Mouse (Mus musculus): ENCODE data around the gene Mutyh. TPM values are rescaled to one million over a fixed set of nuclear protein-coding genes. Genes with fewer than 3 reads are reported as not detected.
A peak's percentile ranks its signal among the peaks of the same experiment; 100 is the strongest.

Gene Mutyh
- polyA plus RNA-seq, 1 experiment from 2014 or later: 20.3 TPM

DNA sequence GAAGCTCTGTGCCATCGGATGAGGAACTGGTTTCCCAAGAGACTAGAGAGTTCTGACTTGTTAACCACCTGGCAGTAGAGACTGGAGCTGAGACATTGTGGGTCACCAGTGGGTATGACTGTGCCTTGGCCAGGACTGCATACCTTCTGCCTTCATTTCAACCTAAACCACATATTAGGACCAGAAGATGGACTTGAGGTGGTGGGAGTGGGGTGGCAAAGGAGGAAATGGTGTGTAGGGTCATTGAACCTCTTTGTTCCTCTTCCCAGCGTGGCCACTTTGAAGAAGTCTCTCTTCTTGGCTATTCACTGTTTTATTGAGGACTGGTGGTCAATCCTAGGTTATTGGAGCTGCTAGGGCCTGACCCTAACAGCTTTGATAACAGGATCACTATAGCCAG is 26.2 kb upstream of the Mutyh start:
- ATAC-seq (replicated peaks; ENCODE audit: low FRiP score): no peak
- 43% methylated on average over 2 of the region's 2 CpGs for WGBS

GRCm38 (mm10) chr4:116782171-116782570 is 25.4 kb upstream of the Mutyh start:
- Histone ChIP-seq H3K9me3 (ENCODE audit: control insufficient read depth, low read length) (peaks cover 2% of the 10 kb centered on the region; the same call in 1 of the 2 replicates), H3K4me3 (ENCODE audit: low read depth, low read length) (no peak overlapping the region), H3K36me3 (ENCODE audit: control insufficient read depth, insufficient read depth, low read length) (no peaks in the 10 kb centered on the region), H3K27ac (ENCODE audit: low read depth, low read length) (peak overlapping the region; percentile 8; the same call in 1 of the 2 replicates), H3K9ac (ENCODE audit: low read length) (no peak overlapping the region), H3K4me2 (ENCODE audit: low read depth, low read length, severe bottlenecking) (no peak overlapping the region), H3K4me1 (replicated peaks; ENCODE audit: control insufficient read depth, insufficient read depth, low read length) (peaks cover 7% of the 10 kb centered on the region), H3K27me3 (ENCODE audit: control insufficient read depth, insufficient read depth, low read length) (no peaks in the 10 kb centered on the region)
- ATAC-seq (replicated peaks; ENCODE audit: low FRiP score): no peak
- DNase-seq (ENCODE audit: low spot score): no peak
- WGBS: 3% methylated on average over 8 of the region's 8 CpGs

More for the DNA sequence above, 26.2 kb upstream of the Mutyh start:
- Histone ChIP-seq H3K27me3 (ENCODE audit: control insufficient read depth, insufficient read depth, low read length) (no peaks in the 10 kb centered on the region), H3K9ac (ENCODE audit: low read length) (no peak overlapping the region), H3K36me3 (ENCODE audit: control insufficient read depth, insufficient read depth, low read length) (no peaks in the 10 kb centered on the region), H3K4me2 (ENCODE audit: low read depth, low read length, severe bottlenecking) (no peak overlapping the region), H3K4me3 (ENCODE audit: low read depth, low read length) (no peak overlapping the region), H3K9me3 (ENCODE audit: control insufficient read depth, low read length) (peaks cover under 1% of the 10 kb centered on the region; the same call in 1 of the 2 replicates), H3K4me1 (replicated peaks; ENCODE audit: control insufficient read depth, insufficient read depth, low read length) (peaks cover 7% of the 10 kb centered on the region), H3K27ac (ENCODE audit: low read depth, low read length) (no peak overlapping the region)
- DNase-seq (ENCODE audit: low spot score): no peak

DNA sequence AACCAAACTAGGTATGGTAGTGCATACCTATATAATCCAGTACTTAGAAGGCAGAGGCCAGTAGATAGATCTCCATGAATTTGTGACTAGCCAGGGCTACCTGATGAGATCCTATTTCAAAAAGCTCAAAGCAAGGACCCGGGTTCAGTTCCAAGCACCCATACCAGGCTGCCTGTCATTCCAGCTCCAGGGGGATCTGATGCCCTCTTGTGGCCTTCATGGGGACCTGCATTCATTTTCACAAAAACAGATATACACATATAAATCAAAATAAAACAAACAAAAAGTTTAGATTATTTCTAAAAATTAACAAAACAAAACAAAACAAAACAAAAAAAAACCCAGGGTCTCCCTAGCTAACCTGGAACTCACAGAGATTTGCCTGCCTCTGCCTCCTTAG is 20.9 kb upstream of the Mutyh start:
- Histone ChIP-seq H3K27me3 (ENCODE audit: control insufficient read depth, insufficient read depth, low read length) (no peaks in the 10 kb centered on the region), H3K36me3 (ENCODE audit: control insufficient read depth, insufficient read depth, low read length) (no peaks in the 10 kb centered on the region), H3K4me3 (ENCODE audit: low read depth, low read length) (no peak overlapping the region)

DNA sequence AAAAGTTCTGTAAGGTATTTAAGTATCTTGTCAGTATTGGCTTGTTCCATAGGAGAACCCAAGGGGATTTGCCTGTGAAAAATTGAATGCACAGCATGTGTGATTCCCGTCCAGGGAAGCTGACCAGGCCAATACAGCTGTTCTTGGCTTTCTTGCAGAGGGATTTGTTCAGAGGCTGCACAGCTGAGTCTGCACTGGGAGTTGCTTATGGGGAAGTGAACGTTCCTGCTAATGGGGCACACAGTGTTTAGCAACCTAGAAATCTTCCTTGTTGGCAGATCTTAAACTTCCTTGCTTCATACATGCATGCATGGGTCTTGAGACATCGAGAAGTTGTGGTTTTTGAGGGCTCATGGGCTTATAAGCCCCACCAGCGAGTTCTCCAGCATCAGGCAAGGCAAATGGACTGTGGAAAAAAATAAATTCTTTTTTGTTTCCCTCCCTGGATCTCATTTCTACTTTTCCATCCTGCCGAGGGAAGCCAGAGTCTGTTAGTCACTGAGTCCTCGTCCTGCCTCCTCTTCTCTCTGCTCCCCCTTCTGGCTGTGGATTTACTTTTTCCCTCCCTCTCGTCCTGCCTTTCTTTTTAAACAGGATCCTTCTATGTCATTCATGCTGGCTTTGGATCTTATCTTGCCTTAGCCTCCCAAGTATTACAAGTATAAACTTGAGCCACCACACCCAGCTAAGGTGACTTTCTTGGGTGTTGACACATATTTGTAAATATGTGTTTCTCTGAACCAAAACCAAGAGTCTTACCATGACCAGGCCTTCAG is 19.4 kb upstream of the Mutyh start:
- DNase-seq (ENCODE audit: low spot score): peak; percentile 39
- Histone ChIP-seq H3K4me3 (ENCODE audit: low read depth, low read length) (no peak overlapping the region), H3K4me1 (replicated peaks; ENCODE audit: control insufficient read depth, insufficient read depth, low read length) (no peaks in the 10 kb centered on the region), H3K9me3 (ENCODE audit: control insufficient read depth, low read length) (peaks cover 2% of the 10 kb centered on the region; the same call in 1 of the 2 replicates), H3K27ac (ENCODE audit: low read depth, low read length) (no peak overlapping the region), H3K27me3 (ENCODE audit: control insufficient read depth, insufficient read depth, low read length) (no peaks in the 10 kb centered on the region), H3K36me3 (ENCODE audit: control insufficient read depth, insufficient read depth, low read length) (no peaks in the 10 kb centered on the region), H3K9ac (ENCODE audit: low read length) (no peak overlapping the region), H3K4me2 (ENCODE audit: low read depth, low read length, severe bottlenecking) (no peak overlapping the region)
- 41% methylated on average over 7 of the region's 7 CpGs for WGBS
- ATAC-seq (replicated peaks; ENCODE audit: low FRiP score): no peak

More for the DNA sequence above, 20.9 kb upstream of the Mutyh start:
- peaks cover 7% of the 10 kb centered on the region for H3K4me1 ChIP-seq (replicated peaks; ENCODE audit: control insufficient read depth, insufficient read depth, low read length)
- WGBS: 97% methylated on average over 1 of the region's 1 CpGs
- no peak overlapping the region for H3K4me2 ChIP-seq (ENCODE audit: low read depth, low read length, severe bottlenecking)
- DNase-seq (ENCODE audit: low spot score): peak; percentile 35
- ATAC-seq (replicated peaks; ENCODE audit: low FRiP score): no peak
- peaks cover 2% of the 10 kb centered on the region; the same call in 1 of the 2 replicates for H3K9me3 ChIP-seq (ENCODE audit: control insufficient read depth, low read length)
- no peak overlapping the region for H3K9ac ChIP-seq (ENCODE audit: low read length)
- H3K27ac ChIP-seq (ENCODE audit: low read depth, low read length): no peak overlapping the region

DNA sequence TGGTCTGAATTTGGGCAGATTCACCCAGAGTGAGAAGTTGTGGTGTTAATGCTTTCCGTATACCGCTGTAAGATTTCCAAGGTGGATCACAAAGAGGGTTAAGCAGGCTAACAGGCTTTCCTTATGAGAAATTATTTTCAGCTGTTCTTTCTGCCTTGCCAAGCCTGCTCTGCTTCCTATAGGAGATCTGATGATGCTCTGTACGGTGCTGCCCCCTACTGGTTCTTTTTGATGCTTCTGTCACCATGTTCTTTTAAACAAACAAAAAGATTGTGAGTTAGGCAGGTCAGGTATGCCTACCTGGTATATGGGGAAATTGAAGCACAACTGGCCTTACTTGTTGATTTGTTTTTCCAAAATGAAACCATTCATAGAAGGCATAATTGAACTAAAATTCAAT is 18.6 kb upstream of the Mutyh start:
- H3K27ac ChIP-seq (ENCODE audit: low read depth, low read length): no peak overlapping the region
- H3K36me3 ChIP-seq (ENCODE audit: control insufficient read depth, insufficient read depth, low read length): no peaks in the 10 kb centered on the region
- ATAC-seq (replicated peaks; ENCODE audit: low FRiP score) (0 out of 2 replicates have a peak, but pooled peaks have one; percentile 27), DNase-seq (ENCODE audit: low spot score) (peak; percentile 85)
- H3K27me3 ChIP-seq (ENCODE audit: control insufficient read depth, insufficient read depth, low read length): no peaks in the 10 kb centered on the region
- no peaks in the 10 kb centered on the region for H3K4me1 ChIP-seq (replicated peaks; ENCODE audit: control insufficient read depth, insufficient read depth, low read length)
- H3K9me3 ChIP-seq (ENCODE audit: control insufficient read depth, low read length): peaks cover 2% of the 10 kb centered on the region; the same call in 1 of the 2 replicates
- H3K4me3 ChIP-seq (ENCODE audit: low read depth, low read length): no peak overlapping the region
- H3K4me2 ChIP-seq (ENCODE audit: low read depth, low read length, severe bottlenecking): no peak overlapping the region
- no peak overlapping the region for H3K9ac ChIP-seq (ENCODE audit: low read length)
- 12% methylated on average over 3 of the region's 3 CpGs for WGBS

GRCm38 (mm10) chr4:116792453-116792852 is 15.1 kb upstream of the Mutyh start:
- no peak overlapping the region for H3K4me2 ChIP-seq (ENCODE audit: low read depth, low read length, severe bottlenecking)
- whole genome bisulfite sequencing: 89% methylated on average over 8 of the region's 8 CpGs
- H3K27ac ChIP-seq (ENCODE audit: low read depth, low read length): no peak overlapping the region
- H3K36me3 ChIP-seq (ENCODE audit: control insufficient read depth, insufficient read depth, low read length): no peaks in the 10 kb centered on the region
- DNase-seq (ENCODE audit: low spot score) (peak; percentile 4), ATAC-seq (replicated peaks; ENCODE audit: low FRiP score) (no peak)
- no peak overlapping the region for H3K4me3 ChIP-seq (ENCODE audit: low read depth, low read length)
- H3K9ac ChIP-seq (ENCODE audit: low read length): no peak overlapping the region
- no peaks in the 10 kb centered on the region for H3K4me1 ChIP-seq (replicated peaks; ENCODE audit: control insufficient read depth, insufficient read depth, low read length)
- no peaks in the 10 kb centered on the region for H3K27me3 ChIP-seq (ENCODE audit: control insufficient read depth, insufficient read depth, low read length)
- H3K9me3 ChIP-seq (ENCODE audit: control insufficient read depth, low read length): no peaks in the 10 kb centered on the region

DNA sequence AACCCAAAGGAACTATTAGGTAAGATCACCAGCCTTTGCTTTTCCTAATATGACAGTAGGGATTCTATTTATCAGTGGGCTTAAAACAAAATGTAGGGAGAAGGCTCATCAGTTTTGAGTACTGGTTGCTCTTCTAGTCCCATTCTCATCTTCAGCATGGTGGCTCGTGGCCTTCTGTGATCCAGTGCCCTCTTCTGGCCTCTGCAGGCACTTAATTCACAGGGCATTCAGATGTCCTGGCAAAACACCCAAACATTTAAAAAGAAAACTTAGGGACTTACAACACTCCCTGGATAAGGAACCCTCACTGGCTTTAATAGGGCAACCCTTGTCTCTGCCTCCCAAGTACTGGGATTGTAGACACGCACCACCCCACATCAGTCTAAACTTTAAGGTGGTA is 13.2 kb upstream of the Mutyh start:
- Histone ChIP-seq H3K27me3 (ENCODE audit: control insufficient read depth, insufficient read depth, low read length) (no peaks in the 10 kb centered on the region), H3K9me3 (ENCODE audit: control insufficient read depth, low read length) (no peaks in the 10 kb centered on the region), H3K4me1 (replicated peaks; ENCODE audit: control insufficient read depth, insufficient read depth, low read length) (no peaks in the 10 kb centered on the region), H3K27ac (ENCODE audit: low read depth, low read length) (no peak overlapping the region), H3K4me3 (ENCODE audit: low read depth, low read length) (no peak overlapping the region), H3K36me3 (ENCODE audit: control insufficient read depth, insufficient read depth, low read length) (no peaks in the 10 kb centered on the region), H3K9ac (ENCODE audit: low read length) (no peak overlapping the region), H3K4me2 (ENCODE audit: low read depth, low read length, severe bottlenecking) (no peak overlapping the region)
- WGBS: 74% methylated on average over 2 of the region's 2 CpGs
- ATAC-seq (replicated peaks; ENCODE audit: low FRiP score): no peak
- peak; percentile 31 for DNase-seq (ENCODE audit: low spot score)

DNA sequence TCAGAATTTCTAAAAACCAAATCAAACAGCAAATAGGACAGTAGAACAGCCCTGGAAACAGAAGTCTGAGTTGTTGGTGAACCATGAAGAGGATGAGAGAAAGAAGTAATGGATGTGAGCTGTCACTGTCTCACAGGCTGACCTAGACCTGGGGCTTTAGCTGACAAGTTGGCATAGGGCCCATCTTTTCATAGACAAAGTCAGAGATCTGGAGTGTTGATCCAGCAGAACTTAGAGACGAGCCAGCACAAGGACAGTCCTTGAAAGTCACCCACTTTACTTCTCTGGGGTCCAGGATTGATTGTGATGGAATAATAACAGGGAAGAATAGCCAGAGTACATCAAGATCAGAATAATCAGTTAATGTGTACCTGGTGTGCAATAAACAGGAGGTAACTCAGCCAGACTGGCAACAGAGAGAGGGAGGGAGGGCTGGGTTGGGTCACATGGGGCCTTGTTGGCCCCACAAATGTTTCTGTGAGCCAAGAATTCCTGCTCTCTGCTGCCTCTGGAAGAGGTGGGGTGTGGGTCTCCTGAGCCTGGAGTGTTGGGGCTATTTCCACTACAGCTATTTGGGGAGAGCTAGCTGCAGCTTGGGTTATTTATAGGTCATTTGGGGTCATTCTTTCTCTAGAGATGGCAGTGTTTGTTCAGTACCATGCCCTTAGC is 10.9 kb upstream of the Mutyh start:
- Histone ChIP-seq H3K4me2 (ENCODE audit: low read depth, low read length, severe bottlenecking) (no peak overlapping the region), H3K27ac (ENCODE audit: low read depth, low read length) (no peak overlapping the region), H3K4me1 (replicated peaks; ENCODE audit: control insufficient read depth, insufficient read depth, low read length) (no peaks in the 10 kb centered on the region), H3K4me3 (ENCODE audit: low read depth, low read length) (no peak overlapping the region), H3K27me3 (ENCODE audit: control insufficient read depth, insufficient read depth, low read length) (no peaks in the 10 kb centered on the region), H3K9me3 (ENCODE audit: control insufficient read depth, low read length) (no peaks in the 10 kb centered on the region), H3K36me3 (ENCODE audit: control insufficient read depth, insufficient read depth, low read length) (no peaks in the 10 kb centered on the region), H3K9ac (ENCODE audit: low read length) (no peak overlapping the region)
- WGBS: 77% methylated on average over 1 of the region's 1 CpGs
- DNase-seq (ENCODE audit: low spot score): peak; percentile 23
- ATAC-seq (replicated peaks; ENCODE audit: low FRiP score): no peak

All from forebrain, embryonic 11.5 days (tissue).